ENCODE assay signal across 9 mouse cellular contexts in the genomic region with DNA sequence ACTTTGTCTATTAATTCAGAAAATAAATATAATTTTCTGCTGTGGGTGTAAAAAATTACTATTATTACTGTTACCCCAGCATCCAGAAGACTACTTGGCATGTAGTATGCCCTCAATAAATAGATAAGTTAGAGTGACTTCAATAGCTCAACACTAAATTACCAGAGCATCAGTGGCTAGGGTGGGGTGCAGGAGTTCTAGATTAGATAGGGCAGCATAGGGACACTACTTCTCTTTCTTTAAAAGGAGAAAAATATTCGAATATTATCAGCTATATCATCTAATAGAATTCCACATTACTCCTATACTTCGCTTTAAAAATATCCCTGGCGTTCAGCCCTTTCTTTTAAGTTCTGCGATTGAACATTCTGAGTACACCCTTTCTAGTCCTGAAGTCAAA. TPM values are rescaled to one million over a fixed set of nuclear protein-coding genes. Genes with fewer than 3 reads are reported as not detected.
DNase-seq lines count a peak whose midpoint lies in the region; ATAC-seq and TF ChIP-seq lines count a peak whose summit lies in the region.
"Had no signal": no experiment of that assay in that cellular context is flagged by ENCODE, and none has a peak within 500 bp of the region (broad histone marks: within the 10 kb centered on the region; RNA-seq: fewer than 3 reads in every experiment).

No protein-coding gene starts in this region.

- peaks cover 3% of the 10 kb centered on the region for H3K4me1 ChIP-seq in lung, adult 2 months (ENCODE audit: control insufficient read depth, insufficient read depth, low read length)
- H3K4me1 ChIP-seq in embryonic facial prominence, embryonic 15.5 days: 0 out of 2 replicates have a peak, but pooled peaks cover 4% of the 10 kb centered on the region
- no peaks in the 10 kb centered on the region for H3K4me1 ChIP-seq in limb, embryonic 11.5 days (ENCODE audit: control insufficient read depth, insufficient read depth, low read length)
- H3K4me1 ChIP-seq in neural tube, embryonic 13.5 days (replicated peaks): peaks cover 15% of the 10 kb centered on the region

- 0 out of 2 replicates have a peak overlapping the region, but pooled peaks have one; percentile 77 for H3K9ac ChIP-seq in embryonic facial prominence, embryonic 15.5 days
- peak overlapping the region; percentile 62 for H3K9ac ChIP-seq in limb, embryonic 11.5 days (ENCODE audit: low read length)
- peak overlapping the region; percentile 85 for H3K9ac ChIP-seq in neural tube, embryonic 13.5 days

- peak overlapping the region; percentile 90 for H3K27ac ChIP-seq in embryonic facial prominence, embryonic 15.5 days (replicated peaks)
- no peak overlapping the region for H3K27ac ChIP-seq in limb, embryonic 11.5 days (replicated peaks; ENCODE audit: low read depth, low read length)
- peak overlapping the region; percentile 84 for H3K27ac ChIP-seq in neural tube, embryonic 13.5 days (replicated peaks)

- WGBS in lung, adult 2 months: 12% methylated on average over 4 of the region's 4 CpGs
- 29% methylated on average over 4 of the region's 4 CpGs for WGBS in embryonic facial prominence, embryonic 15.5 days
- WGBS in limb, embryonic 11.5 days: 41% methylated on average over 4 of the region's 4 CpGs
- WGBS in neural tube, embryonic 13.5 days: 38% methylated on average over 4 of the region's 4 CpGs

- H3K36me3 ChIP-seq in embryonic facial prominence, embryonic 15.5 days: no peaks in the 10 kb centered on the region
- no peaks in the 10 kb centered on the region for H3K36me3 ChIP-seq in limb, embryonic 11.5 days (ENCODE audit: control insufficient read depth, insufficient read depth, low read length)
- no peaks in the 10 kb centered on the region for H3K36me3 ChIP-seq in neural tube, embryonic 13.5 days

- H3K4me2 ChIP-seq in embryonic facial prominence, embryonic 15.5 days (replicated peaks): peak overlapping the region; percentile 57
- peak overlapping the region; percentile 60 for H3K4me2 ChIP-seq in limb, embryonic 11.5 days (ENCODE audit: low read depth, severe bottlenecking)
- H3K4me2 ChIP-seq in neural tube, embryonic 13.5 days: peak overlapping the region; percentile 67

- no peak for DNase-seq in lung, adult 2 months
- no peak for DNase-seq in lung, postnatal 36 days
- DNase-seq in limb, embryonic 11.5 days (ENCODE audit: low spot score): no peak
- no peak for DNase-seq in left cerebral cortex, adult 8-10 months (ENCODE audit: low spot score in 2 of 2)
- no peak for DNase-seq in cerebellum, adult 9-11 months
- DNase-seq in T-cell, adult 2 months (ENCODE audit: low spot score): no peak

- no peaks in the 10 kb centered on the region for H3K27me3 ChIP-seq in embryonic facial prominence, embryonic 15.5 days
- no peaks in the 10 kb centered on the region for H3K27me3 ChIP-seq in limb, embryonic 11.5 days (ENCODE audit: control insufficient read depth, insufficient read depth, low read length)
- no peaks in the 10 kb centered on the region for H3K27me3 ChIP-seq in neural tube, embryonic 13.5 days

- H3K9me3 ChIP-seq in embryonic facial prominence, embryonic 15.5 days (replicated peaks): no peaks in the 10 kb centered on the region
- H3K9me3 ChIP-seq in limb, embryonic 11.5 days (ENCODE audit: control insufficient read depth, low read length): no peaks in the 10 kb centered on the region
- H3K9me3 ChIP-seq in neural tube, embryonic 13.5 days: no peaks in the 10 kb centered on the region

- H3K4me3 ChIP-seq in lung, adult 2 months (replicated peaks; ENCODE audit: extremely low read depth, low read depth, low read length): peak overlapping the region; percentile 62
- peak overlapping the region; percentile 84 for H3K4me3 ChIP-seq in embryonic facial prominence, embryonic 15.5 days (replicated peaks)
- peak overlapping the region; percentile 62 for H3K4me3 ChIP-seq in limb, embryonic 11.5 days (ENCODE audit: low read depth, low read length)
- peak overlapping the region; percentile 71 for H3K4me3 ChIP-seq in neural tube, embryonic 13.5 days

- ATAC-seq in embryonic facial prominence, embryonic 15.5 days (ENCODE audit: insufficient number of reproducible peaks, low FRiP score, low TSS enrichment, low read depth): no peak
- ATAC-seq in limb, embryonic 11.5 days (ENCODE audit: insufficient number of reproducible peaks, low FRiP score, low TSS enrichment, low read depth): no peak
- ATAC-seq in neural tube, embryonic 13.5 days (ENCODE audit: low read depth): peak; percentile 30; the same call in 1 of the 2 replicates

- TF ChIP-seq POLR2A in lung, adult 2 months (IDR thresholded peaks at IDR 0.05; ENCODE audit: borderline replicate concordance, extremely low read depth, low read depth, low read length): no peak

- TF ChIP-seq CTCF in lung, adult 2 months (IDR thresholded peaks at IDR 0.05; ENCODE audit: insufficient read depth, low read length): no peak

RNA-seq across cellular contexts. Expression of gene Prps1l3, which starts 0.5 kb away (rescaled TPM):
- 10.4 and 11.1 TPM in 2 replicates for polyA plus RNA-seq in lung, adult 2 months (2012; rRNA removed)
- polyA plus RNA-seq in embryonic facial prominence, embryonic 15.5 days (2015; fragmentation: Nextera tagmentation; extraction: Ambion mirVana): 50.5 and 51.9 TPM in 2 replicates
- 91.6 and 93.8 TPM in 2 replicates for polyA plus RNA-seq in limb, embryonic 11.5 days (2014; fragmentation: Nextera tagmentation; extraction: Ambion mirVana)
- 29.3 and 33.4 TPM in 2 replicates for polyA plus RNA-seq in neural tube, embryonic 13.5 days (2015; fragmentation: Nextera tagmentation; extraction: Ambion mirVana)
- 10 to 100 TPM; 14.1 to 16.2 (median 15.3) TPM for total RNA-seq in left cerebral cortex, adult 8-10 months (2022)

RNA-seq across cellular contexts. Expression of gene Mipol1, which starts 0.5 kb away (rescaled TPM):
- 1.6 and 1.9 TPM in 2 replicates for polyA plus RNA-seq in lung, adult 2 months (2012; rRNA removed)
- polyA plus RNA-seq in embryonic facial prominence, embryonic 15.5 days (2015; fragmentation: Nextera tagmentation; extraction: Ambion mirVana): 8.5 and 10.1 TPM in 2 replicates
- polyA plus RNA-seq in limb, embryonic 11.5 days (2014; fragmentation: Nextera tagmentation; extraction: Ambion mirVana): 9.1 and 9.7 TPM in 2 replicates
- polyA plus RNA-seq in neural tube, embryonic 13.5 days (2015; fragmentation: Nextera tagmentation; extraction: Ambion mirVana): 4.8 and 6.3 TPM in 2 replicates
- total RNA-seq in left cerebral cortex, adult 8-10 months (2022): 10 to 100 TPM in 1 of 4 experiments, 1 to 10 TPM in 3; 7.9 to 13.1 (median 8.4) TPM

RNA-seq across cellular contexts. Expression of gene Slc25a21, which starts 32.4 kb away (rescaled TPM):
- 0.04 TPM in 1 of 2 replicates, not detected in the other for polyA plus RNA-seq in lung, adult 2 months (2012; rRNA removed)
- polyA plus RNA-seq in embryonic facial prominence, embryonic 15.5 days (2015; fragmentation: Nextera tagmentation; extraction: Ambion mirVana): 0.56 and 0.84 TPM in 2 replicates
- 1.3 and 2.0 TPM in 2 replicates for polyA plus RNA-seq in limb, embryonic 11.5 days (2014; fragmentation: Nextera tagmentation; extraction: Ambion mirVana)
- polyA plus RNA-seq in neural tube, embryonic 13.5 days (2015; fragmentation: Nextera tagmentation; extraction: Ambion mirVana): 0.28 TPM in 1 of 2 replicates, not detected in the other
- 1 to 10 TPM in 2 of 4 experiments, under 1 TPM in 2; 0.68 to 1.7 (median 1.1) TPM for total RNA-seq in left cerebral cortex, adult 8-10 months (2022)
- polyA plus RNA-seq: activated CD4-positive, CD25-positive, alpha-beta regulatory T cell, adult 4 months had no signal
